Mouse (Mus musculus) G1E (cell line): ENCODE measurements around the gene Basp1.

Source experiments
- CTCF ChIP-seq: IDR thresholded peaks from 2 replicates; pipeline ENCODE4 v1.5.1; 2012; ENCODE audit warnings: low read depth, low read length, inconsistent platforms, mixed read lengths
- GATA1 ChIP-seq: IDR thresholded peaks from 2 replicates; pipeline ENCODE4 v1.6.1; 2012; ENCODE audit warnings: borderline replicate concordance, low read length, inconsistent platforms, mixed read lengths
- POLR2AphosphoS5 ChIP-seq: IDR thresholded peaks from 2 replicates; pipeline ENCODE4 v1.6.1; 2012; ENCODE audit warnings: low read depth, low read length, inconsistent platforms; ENCODE audit not compliant: insufficient replicate concordance

- TF ChIP-seq CTCF = no peak
- TF ChIP-seq POLR2AphosphoS5 = no peak
- no peak for TF ChIP-seq GATA1
These were observed 33.6 kb upstream of the Basp1 start for GRCm38 (mm10) chr15:25447136-25447535.
